Mouse (Mus musculus): Measurements from ENCODE around the gene Atp5l.

Atp5l gene

GRCm38 (mm10) chr9:44891210-44891609 is 29.3 kb downstream of the Atp5l start:
- DNase-seq = no peak

- no peak for DNase-seq
Observed at GRCm38 (mm10) chr9:44890122-44890521, 30.4 kb downstream of the Atp5l start.

DNA sequence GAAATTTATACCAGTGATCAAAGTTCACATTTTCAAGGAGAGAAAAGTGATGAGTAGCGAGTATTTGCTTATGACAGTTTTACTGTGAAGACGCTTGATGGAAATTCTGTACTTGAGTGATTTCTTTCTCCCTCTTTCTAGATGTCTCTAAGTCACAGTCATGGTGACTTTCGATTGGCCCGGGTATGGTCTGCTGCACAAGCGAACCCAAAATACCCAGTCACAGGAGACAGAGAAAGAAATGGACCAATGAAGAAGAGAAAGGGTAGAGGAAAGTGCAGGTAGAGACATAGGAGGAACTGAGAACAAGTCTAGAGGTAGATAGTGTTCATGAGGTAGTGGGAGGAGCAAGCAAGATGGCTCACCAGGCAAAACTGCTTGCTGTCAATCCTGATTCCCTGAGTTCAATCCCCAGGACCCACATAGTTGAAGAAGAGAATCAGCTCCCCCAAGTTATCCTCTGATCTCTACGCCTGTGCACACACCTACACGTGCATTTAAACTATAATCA is 32.4 kb downstream of the Atp5l start:
- DNase-seq = no peak

GRCm38 (mm10) chr9:44882981-44883569 is 37.5 kb downstream of the Atp5l start:
- DNase-seq = peak; percentile 10

DNA sequence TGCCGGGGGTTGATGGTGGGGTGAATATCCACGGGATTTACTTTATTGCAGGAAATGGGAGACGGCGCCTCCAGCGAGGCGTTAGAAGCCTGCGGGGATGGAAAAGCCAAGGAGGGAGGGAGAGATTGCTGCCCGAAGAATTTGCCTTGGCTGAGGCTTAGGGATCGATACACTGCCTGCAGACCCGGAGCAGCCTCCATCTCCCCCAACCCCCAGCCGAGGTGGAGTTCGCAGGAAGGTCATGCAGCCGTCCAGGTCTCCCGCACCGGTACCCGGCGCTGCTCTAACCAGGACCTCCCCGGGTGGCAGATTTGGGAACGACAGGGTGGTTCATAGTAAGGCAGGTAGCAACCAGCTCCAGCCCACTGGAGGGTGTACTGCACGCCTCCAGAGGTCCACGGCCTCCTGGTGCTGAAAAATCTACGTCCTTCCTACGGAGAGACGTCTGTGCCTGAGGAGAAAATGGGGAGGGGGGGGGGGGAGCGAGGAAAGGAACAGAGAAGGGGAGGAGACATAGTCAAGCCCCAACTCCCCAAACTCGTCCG is 38.0 kb downstream of the Atp5l start:
- DNase-seq = peak; percentile 65

GRCm38 (mm10) chr9:44881941-44882435 is 38.6 kb downstream of the Atp5l start:
- peak; percentile 73 for DNase-seq

DNA sequence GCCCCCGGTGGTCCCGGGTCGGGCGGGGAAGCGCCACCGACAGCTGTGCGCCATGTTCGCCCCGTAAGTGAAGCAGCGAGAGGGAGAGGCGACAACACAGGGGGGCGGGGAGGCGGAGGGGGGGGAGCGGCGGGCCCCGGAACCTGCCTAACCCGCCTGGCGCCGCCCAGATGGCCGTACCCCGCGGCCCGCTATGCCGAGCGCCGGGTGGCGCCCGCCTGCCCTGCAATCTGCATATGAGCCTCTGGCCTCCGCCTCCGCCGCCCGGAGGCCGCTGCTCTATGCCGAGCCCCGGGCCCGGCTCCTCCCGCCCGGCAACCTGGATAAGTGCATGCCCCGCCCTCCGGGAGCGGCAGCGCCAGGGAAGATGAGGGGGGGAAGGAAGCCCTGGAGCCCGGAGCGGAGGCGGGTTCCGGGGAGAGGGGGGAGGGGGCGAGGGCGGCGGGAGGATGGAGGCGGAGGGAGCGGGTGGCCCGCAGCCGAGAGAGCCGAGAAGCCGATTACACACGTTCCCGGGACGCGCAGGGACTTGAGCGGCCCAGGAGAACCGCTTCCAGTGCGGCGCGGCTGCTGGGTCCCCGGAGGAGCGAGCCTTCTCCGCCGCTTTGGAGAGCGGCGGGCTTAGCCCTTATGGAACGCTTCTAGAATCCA is 39.2 kb downstream of the Atp5l start, which contains the start of gene Kmt2a:
Gene Kmt2a (minus strand): TSS at position 76 of the 651 bp plus-strand sequence.
- DNase-seq = peak; percentile 98

- peak; percentile 43 for DNase-seq
Observed at GRCm38 (mm10) chr9:44880309-44881081, 40.0 kb downstream of the Atp5l start.

GRCm38 (mm10) chr9:44879694-44880271 is 40.8 kb downstream of the Atp5l start:
- peak; percentile 45 for DNase-seq

GRCm38 (mm10) chr9:44878776-44879500 is 41.6 kb downstream of the Atp5l start:
- peak; percentile 21 for DNase-seq

DNA sequence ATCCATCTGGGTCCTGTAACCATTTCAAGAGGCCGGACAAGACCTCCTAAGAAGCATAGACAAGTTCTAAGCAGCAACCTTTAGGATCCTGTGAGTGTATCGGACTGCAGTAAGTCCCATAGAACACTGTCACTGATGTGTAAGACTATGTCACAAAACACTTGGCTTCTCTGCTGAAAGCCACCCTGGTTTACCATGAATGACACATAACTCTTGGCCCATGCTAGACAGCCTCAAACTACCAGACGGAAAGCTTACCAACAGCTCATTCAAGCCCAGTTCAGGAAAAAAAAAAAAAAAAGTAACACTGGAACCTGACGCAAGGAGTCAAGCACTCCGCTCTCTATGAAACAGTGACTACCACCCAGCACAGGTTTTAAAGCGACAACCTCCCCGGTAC is 42.9 kb downstream of the Atp5l start:
- DNase-seq = no peak

- DNase-seq = no peak
Observed at GRCm38 (mm10) chr9:44875476-44875875, 45.1 kb downstream of the Atp5l start.

DNA sequence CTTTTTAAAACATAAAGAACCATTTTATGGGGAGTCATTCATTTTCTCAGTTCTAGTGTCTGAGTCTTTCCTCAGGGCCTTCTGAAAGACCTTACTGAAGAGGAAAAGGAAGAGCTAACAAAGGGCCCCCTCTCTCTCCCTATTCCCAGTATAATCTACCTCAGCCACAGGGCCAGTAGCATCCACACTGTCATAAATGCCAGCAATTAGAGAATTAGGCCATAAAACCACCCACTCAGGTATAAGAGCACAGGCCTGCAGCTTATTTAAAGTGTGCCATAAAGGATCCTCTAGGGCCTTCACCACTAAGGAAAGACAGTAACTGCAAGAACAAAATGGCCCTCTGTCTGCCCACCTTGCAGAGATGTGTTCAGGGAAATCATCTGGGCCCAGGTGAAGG is 46.3 kb downstream of the Atp5l start:
- no peak for DNase-seq

DNA sequence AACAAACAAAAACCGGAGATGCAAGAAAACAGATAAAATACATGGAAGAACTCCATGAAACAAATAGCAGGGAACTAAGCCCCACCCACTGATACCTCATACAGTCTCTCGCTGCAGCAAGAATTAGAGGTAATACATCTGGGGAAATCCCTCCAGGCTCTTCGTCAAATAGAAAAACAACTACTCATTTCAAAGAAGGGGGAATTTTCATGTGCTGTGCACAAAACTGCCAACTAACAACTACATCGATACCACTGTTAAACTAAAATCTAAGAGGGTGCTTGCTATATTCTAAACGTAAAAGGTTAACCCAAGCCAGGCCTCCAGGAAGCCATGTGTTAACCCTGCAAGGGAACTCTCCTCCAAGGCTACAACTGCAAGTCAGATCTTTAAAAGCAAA is 46.9 kb downstream of the Atp5l start:
- no peak for DNase-seq

- DNase-seq = no peak
Observed at GRCm38 (mm10) chr9:44868336-44869094, 52.0 kb downstream of the Atp5l start.

DNA sequence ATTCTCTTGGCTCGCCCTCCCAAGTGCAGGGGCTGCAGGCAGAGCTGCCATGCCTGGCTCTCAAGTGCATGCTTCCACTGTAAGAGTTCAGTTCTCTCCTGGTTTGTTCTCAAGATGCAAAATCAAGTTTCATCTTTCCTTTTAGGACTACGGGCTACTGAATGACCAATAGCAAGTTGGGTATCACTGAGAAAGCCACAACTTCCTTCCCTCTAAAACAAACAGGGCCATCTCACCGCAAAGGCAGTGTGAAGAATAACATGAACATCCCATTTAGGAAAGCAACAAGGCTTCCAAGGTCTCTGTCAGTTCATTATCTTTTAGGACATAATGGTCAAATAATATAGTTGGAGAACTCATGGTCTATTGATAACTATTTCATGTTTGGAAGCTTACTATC is 52.9 kb downstream of the Atp5l start:
- DNase-seq = no peak

GRCm38 (mm10) chr9:44866501-44867240 is 53.9 kb downstream of the Atp5l start:
- no peak for DNase-seq
